Mouse (Mus musculus) midbrain, embryonic 16.5 days (tissue): Measurements from ENCODE around the gene Map4. TPM values are rescaled to one million over a fixed set of nuclear protein-coding genes. Genes with fewer than 3 reads are reported as not detected.

ENCODE experiments used
- ATAC-seq: fragments of 200-750 bp; cut with Nextera tagmentation; 2 replicates; pipeline ENCODE4 v1.8.0; 2017; ENCODE audit warnings: moderate TSS enrichment
- H3K27ac ChIP-seq: fragments of 300-500 bp; sonication (generic); 2 replicates; pipeline ENCODE4 v1.5.1; 2014; ENCODE audit warnings: mild to moderate bottlenecking, low read length, mixed read lengths
- H3K27me3 ChIP-seq: fragments of 300-500 bp; sonication (generic); 2 replicates; pipeline ENCODE4 v1.6.1; 2014; ENCODE audit warnings: low read depth, low read length, mixed read lengths; ENCODE audit not compliant: control insufficient read depth, insufficient read depth
- H3K36me3 ChIP-seq: fragments of 300-500 bp; sonication (generic); 2 replicates; pipeline ENCODE4 v1.6.1; 2014; ENCODE audit warnings: mild to moderate bottlenecking, low read length, moderate library complexity, mixed read lengths; ENCODE audit not compliant: control insufficient read depth, insufficient read depth
- H3K4me1 ChIP-seq: fragments of 300-500 bp; sonication (generic); 2 replicates; pipeline ENCODE4 v1.6.1; 2014; ENCODE audit warnings: mild to moderate bottlenecking, low read length, mixed read lengths; ENCODE audit not compliant: control insufficient read depth, insufficient read depth
- H3K4me2 ChIP-seq: fragments of 300-500 bp; sonication (generic); 2 replicates; pipeline ENCODE4 v1.6.1; 2014; ENCODE audit warnings: mild to moderate bottlenecking, low read length, mixed read lengths
- H3K4me3 ChIP-seq: fragments of 300-500 bp; sonication (generic); 2 replicates; pipeline ENCODE4 v1.5.1; 2014; ENCODE audit warnings: low read depth, mild to moderate bottlenecking, low read length, moderate library complexity, mixed read lengths
- H3K9ac ChIP-seq: fragments of 300-500 bp; sonication (generic); 2 replicates; pipeline ENCODE4 v1.6.1; 2014; ENCODE audit warnings: low read depth, low read length, mixed read lengths
- H3K9me3 ChIP-seq: fragments of 300-500 bp; sonication (generic); replicated peaks from 2 replicates; pipeline ENCODE4 v1.6.1; 2014; ENCODE audit warnings: mild to moderate bottlenecking, low read length, mixed read lengths; ENCODE audit not compliant: control insufficient read depth, poor library complexity, severe bottlenecking
- WGBS: fragments of 180-500 bp; shearing (Covaris S2); extraction: QIAGEN DNeasy Blood & Tissue Kit; methylation state at CpG from one replicate; pipeline ENCODE4 v1.1.7; 2014; 5-methylcytosine and 5-hydroxymethylcytosine counted together
- polyA plus RNA-seq: library from polyadenylated mRNA; unstranded; fragments of >200 nt; fragmentation: Nextera tagmentation; extraction: Ambion mirVana; gene quantifications from 2 replicates; pipeline ENCODE4 v1.2.1, GENCODE M21; 2015

Gene Map4
- polyA plus RNA-seq, 1 experiment from 2014 or later, result 213 TPM

GRCm38 (mm10) chr9:110081066-110081465 is 149.8 kb downstream of the Map4 start:
- Histone ChIP-seq H3K9ac (no peak overlapping the region), H3K27me3 (no peaks in the 10 kb centered on the region), H3K4me1 (no peaks in the 10 kb centered on the region), H3K4me2 (no peak overlapping the region), H3K4me3 (no peak overlapping the region), H3K9me3 (no peaks in the 10 kb centered on the region), H3K36me3 (peaks cover 49% of the 10 kb centered on the region), H3K27ac (no peak overlapping the region)
- 77% methylated on average over 3 of the region's 3 CpGs for WGBS
- no peak for ATAC-seq

GRCm38 (mm10) chr9:110084201-110084964 is 153.1 kb downstream of the Map4 start:
- no peak for ATAC-seq
- WGBS, result 85% methylated on average over 25 of the region's 25 CpGs
- H3K4me3 ChIP-seq, result no peak overlapping the region

GRCm38 (mm10) chr9:110085693-110086092 is 154.4 kb downstream of the Map4 start:
- no peak for ATAC-seq
- Histone ChIP-seq H3K4me1 (no peaks in the 10 kb centered on the region), H3K9me3 (no peaks in the 10 kb centered on the region), H3K36me3 (peaks cover 79% of the 10 kb centered on the region), H3K4me3 (no peak overlapping the region), H3K27ac (no peak overlapping the region), H3K9ac (no peak overlapping the region), H3K4me2 (no peak overlapping the region), H3K27me3 (no peaks in the 10 kb centered on the region)
- 97% methylated on average over 8 of the region's 8 CpGs for WGBS

More at GRCm38 (mm10) chr9:110084201-110084964, 153.1 kb downstream of the Map4 start:
- H3K9me3 ChIP-seq, result no peaks in the 10 kb centered on the region
- no peaks in the 10 kb centered on the region for H3K4me1 ChIP-seq
- H3K27me3 ChIP-seq, result no peaks in the 10 kb centered on the region
- no peak overlapping the region for H3K4me2 ChIP-seq
- H3K36me3 ChIP-seq, result peaks cover 73% of the 10 kb centered on the region
- H3K27ac ChIP-seq, result no peak overlapping the region
- H3K9ac ChIP-seq, result no peak overlapping the region

GRCm38 (mm10) chr9:110093303-110093702 is 162.0 kb downstream of the Map4 start:
- no peak for ATAC-seq

GRCm38 (mm10) chr9:110094761-110095160 is 163.5 kb downstream of the Map4 start:
- Histone ChIP-seq H3K4me3 (no peak overlapping the region), H3K27me3 (no peaks in the 10 kb centered on the region), H3K9me3 (no peaks in the 10 kb centered on the region), H3K4me2 (no peak overlapping the region), H3K27ac (no peak overlapping the region), H3K4me1 (no peaks in the 10 kb centered on the region), H3K36me3 (peaks cover 67% of the 10 kb centered on the region), H3K9ac (no peak overlapping the region)
- 96% methylated on average over 4 of the region's 4 CpGs for WGBS
- no peak for ATAC-seq

More at GRCm38 (mm10) chr9:110093303-110093702, 162.0 kb downstream of the Map4 start:
- H3K36me3 ChIP-seq, result peaks cover 75% of the 10 kb centered on the region
- H3K9me3 ChIP-seq, result no peaks in the 10 kb centered on the region
- H3K9ac ChIP-seq, result no peak overlapping the region
- no peak overlapping the region for H3K4me2 ChIP-seq
- H3K4me1 ChIP-seq, result no peaks in the 10 kb centered on the region
- no peak overlapping the region for H3K4me3 ChIP-seq
- H3K27me3 ChIP-seq, result no peaks in the 10 kb centered on the region
- WGBS, result 85% methylated on average over 4 of the region's 4 CpGs
- H3K27ac ChIP-seq, result no peak overlapping the region

- Histone ChIP-seq H3K9ac (no peak overlapping the region), H3K27ac (no peak overlapping the region), H3K9me3 (no peaks in the 10 kb centered on the region), H3K27me3 (no peaks in the 10 kb centered on the region), H3K4me2 (no peak overlapping the region), H3K4me3 (no peak overlapping the region), H3K4me1 (peaks cover 9% of the 10 kb centered on the region), H3K36me3 (peaks cover 45% of the 10 kb centered on the region)
- ATAC-seq, result no peak
- WGBS, result 80% methylated on average over 3 of the region's 3 CpGs
Measured at GRCm38 (mm10) chr9:110097791-110098190, 166.5 kb downstream of the Map4 start.

GRCm38 (mm10) chr9:110100627-110101600 is 169.7 kb downstream of the Map4 start:
- peak; percentile 97 for ATAC-seq
- WGBS, result 3% methylated on average over 41 of the region's 41 CpGs
- no peaks in the 10 kb centered on the region for H3K9me3 ChIP-seq
- no peaks in the 10 kb centered on the region for H3K27me3 ChIP-seq
- H3K27ac ChIP-seq, result no peak overlapping the region
- peak overlapping the region; percentile 55 for H3K4me3 ChIP-seq
- H3K9ac ChIP-seq, result peak overlapping the region; percentile 74
- H3K4me2 ChIP-seq, result peak overlapping the region; percentile 79
- H3K4me1 ChIP-seq, result peaks cover 9% of the 10 kb centered on the region
- peaks cover 38% of the 10 kb centered on the region for H3K36me3 ChIP-seq

- no peaks in the 10 kb centered on the region for H3K9me3 ChIP-seq
- ATAC-seq, result peak; percentile 76
- H3K4me3 ChIP-seq, result peak overlapping the region; percentile 99
- H3K4me2 ChIP-seq, result peak overlapping the region; percentile 85
- peak overlapping the region; percentile 91 for H3K9ac ChIP-seq
- no peaks in the 10 kb centered on the region for H3K27me3 ChIP-seq
- peaks cover 20% of the 10 kb centered on the region for H3K36me3 ChIP-seq
- H3K27ac ChIP-seq, result peak overlapping the region; percentile 95
- WGBS, result 6% methylated on average over 10 of the region's 10 CpGs
- peaks cover 26% of the 10 kb centered on the region for H3K4me1 ChIP-seq
Measured at GRCm38 (mm10) chr9:110116353-110116976, 185.2 kb downstream of the Map4 start.
